ENCODE assay signal across 13 mouse cellular contexts in the genomic region with DNA sequence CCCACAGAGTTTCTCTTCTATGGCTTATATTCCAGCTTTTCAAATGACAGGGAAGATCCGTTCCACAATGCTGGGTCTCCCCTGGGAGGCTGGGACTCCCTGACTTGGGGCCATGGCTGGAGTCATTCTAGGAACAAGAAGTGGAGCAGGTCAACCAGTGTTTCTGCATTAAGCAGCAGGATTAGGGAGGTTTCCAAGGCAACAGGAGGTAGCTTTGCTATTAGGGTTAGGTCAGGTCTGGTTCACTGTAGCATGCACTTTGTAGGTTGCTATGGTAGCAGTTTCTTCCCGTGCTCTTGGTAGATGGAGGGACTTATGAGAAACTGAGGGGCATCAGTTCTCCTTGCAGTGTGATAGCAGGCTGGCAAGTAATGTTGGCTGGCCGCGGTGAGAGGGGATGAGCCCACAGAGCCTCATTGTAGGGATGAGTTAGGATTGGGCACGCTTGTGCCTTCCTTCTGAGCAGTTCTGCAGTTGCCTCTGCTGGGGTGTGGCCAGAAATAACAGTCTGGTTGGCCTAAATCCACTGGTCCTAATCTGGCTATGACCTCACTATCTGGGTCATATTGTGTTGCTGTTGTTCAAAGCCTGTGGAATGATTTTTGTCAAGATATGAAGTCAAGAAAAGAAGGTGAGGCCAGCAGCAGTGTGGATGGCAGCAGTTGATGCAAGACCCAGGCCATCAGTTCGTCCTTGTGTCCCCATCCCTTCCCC. TPM values are rescaled to one million over a fixed set of nuclear protein-coding genes. Genes with fewer than 3 reads are reported as not detected.
DNase-seq lines count a peak whose midpoint lies in the region; ATAC-seq and TF ChIP-seq lines count a peak whose summit lies in the region.
"Had no signal": no experiment of that assay in that cellular context is flagged by ENCODE, and none has a peak within 500 bp of the region (broad histone marks: within the 10 kb centered on the region; RNA-seq: fewer than 3 reads in every experiment).

No protein-coding gene starts in this region.

- no peak for TF ChIP-seq CTCF in layer of hippocampus, adult 2 months (conservative IDR thresholded peaks at IDR 0.05)

- peak overlapping the region; percentile 25; the same call in 1 of the 2 replicates for H3K27ac ChIP-seq in layer of hippocampus, adult 2 months
- H3K27ac ChIP-seq in intestine, embryonic 15.5 days: no peak overlapping the region
- H3K27ac ChIP-seq in embryonic facial prominence, embryonic 10.5 days (replicated peaks): no peak overlapping the region
- H3K27ac ChIP-seq: heart, embryonic 13.5 days; left cerebral cortex, adult 2 months had no signal

- TF ChIP-seq POLR2A in myocyte (IDR thresholded peaks at IDR 0.05; ENCODE audit: insufficient read length, low read depth): no peak

- 75% methylated on average over 6 of the region's 6 CpGs for WGBS in intestine, embryonic 15.5 days
- WGBS in embryonic facial prominence, embryonic 10.5 days: 67% methylated on average over 6 of the region's 6 CpGs

- H3K4me2 ChIP-seq in myocyte (ENCODE audit: low read depth): peak overlapping the region; percentile 43
- H3K4me2 ChIP-seq in intestine, embryonic 15.5 days (replicated peaks): no peak overlapping the region
- H3K4me2 ChIP-seq: heart, embryonic 13.5 days had no signal

- H3K4me3 ChIP-seq in layer of hippocampus, adult 2 months: no peak overlapping the region
- H3K4me3 ChIP-seq in myocyte: no peak overlapping the region
- H3K4me3 ChIP-seq in intestine, embryonic 15.5 days (replicated peaks): no peak overlapping the region
- no peak overlapping the region for H3K4me3 ChIP-seq in embryonic facial prominence, embryonic 10.5 days
- H3K4me3 ChIP-seq: heart, embryonic 13.5 days; left cerebral cortex, adult 2 months had no signal

- DNase-seq in adrenal gland, postnatal 14 days: peak; percentile 47
- no peak for DNase-seq in adrenal gland, adult 8-10 months
- DNase-seq in layer of hippocampus, adult 2 months (ENCODE audit: low spot score in 2 of 2): no peak
- no peak for DNase-seq in layer of hippocampus, adult 8-10 months (ENCODE audit: low spot score in 2 of 2)
- peak; percentile 60 to 65 for DNase-seq in cerebellum, adult 18-20 months
- no peak for DNase-seq in embryonic facial prominence, embryonic 10.5 days (ENCODE audit: low spot score)
- DNase-seq: kidney, adult 18-20 months had no signal

- peaks cover 82% of the 10 kb centered on the region for H3K79me2 ChIP-seq in myocyte (ENCODE audit: control insufficient read depth, insufficient read depth)

- no peak overlapping the region for H3K9ac ChIP-seq in intestine, embryonic 15.5 days

- H3K27me3 ChIP-seq in myocyte (ENCODE audit: control insufficient read depth, insufficient read depth, insufficient read length): no peaks in the 10 kb centered on the region
- H3K27me3 ChIP-seq in intestine, embryonic 15.5 days (replicated peaks): no peaks in the 10 kb centered on the region
- H3K27me3 ChIP-seq in embryonic facial prominence, embryonic 10.5 days (replicated peaks; ENCODE audit: low read depth, poor library complexity, severe bottlenecking): no peaks in the 10 kb centered on the region
- H3K27me3 ChIP-seq: heart, embryonic 13.5 days had no signal

- H3K36me3 ChIP-seq in myocyte (ENCODE audit: control insufficient read depth, insufficient read depth): no peaks in the 10 kb centered on the region
- H3K36me3 ChIP-seq in intestine, embryonic 15.5 days: no peaks in the 10 kb centered on the region
- peaks cover 7% of the 10 kb centered on the region for H3K36me3 ChIP-seq in embryonic facial prominence, embryonic 10.5 days (replicated peaks)

- H3K4me1 ChIP-seq in intestine, embryonic 15.5 days (replicated peaks): peaks cover 45% of the 10 kb centered on the region
- peaks cover 69% of the 10 kb centered on the region for H3K4me1 ChIP-seq in embryonic facial prominence, embryonic 10.5 days

- no peak for ATAC-seq in intestine, embryonic 15.5 days

- no peaks in the 10 kb centered on the region for H3K9me3 ChIP-seq in intestine, embryonic 15.5 days
- no peaks in the 10 kb centered on the region for H3K9me3 ChIP-seq in embryonic facial prominence, embryonic 10.5 days
- H3K9me3 ChIP-seq: heart, embryonic 13.5 days had no signal

- H3ac ChIP-seq in myocyte (ENCODE audit: control insufficient read depth, insufficient read length): no peak overlapping the region

TF ChIP-seq in myocyte, 11 proteins besides CTCF, POLR2A, EP300 and RAD21:
- TF ChIP-seq CEBPB (IDR thresholded peaks at IDR 0.05; ENCODE audit: insufficient read depth, poor library complexity, severe bottlenecking) (peak; percentile 9; the same call in 1 of the 2 replicates), MYOD1 (IDR thresholded peaks at IDR 0.05; ENCODE audit: control insufficient read depth in 1 of 3, insufficient read length in 2 of 3, low read depth in 2 of 3) (peak in 1 of 3 experiments; percentile 39), REST (IDR thresholded peaks at IDR 0.05; ENCODE audit: insufficient read depth, insufficient read length) (no peak)

RNA-seq across cellular contexts. Expression of gene Vps37c, which starts 12.6 kb away (rescaled TPM):
- total RNA-seq in adrenal gland, postnatal 14 days (2021): 19.1 and 23.6 TPM in 2 replicates
- total RNA-seq in adrenal gland, adult 8-10 months (2022): 10 to 100 TPM; 24.3 to 40.8 (median 25.3) TPM
- 10 to 100 TPM; 21.7 to 22.4 TPM for total RNA-seq in layer of hippocampus, adult 2 months (2021)
- total RNA-seq in layer of hippocampus, adult 8-10 months (2022): 10 to 100 TPM; 18.0 to 22.6 (median 20.7) TPM
- polyA plus RNA-seq in myocyte (2012; fragmentation: generic; extraction: Trizol): 30.2 TPM
- polyA plus RNA-seq in intestine, embryonic 15.5 days (2015; fragmentation: Nextera tagmentation; extraction: Ambion mirVana): 28.1 and 28.7 TPM in 2 replicates
- 37.6 and 40.8 TPM in 2 replicates for polyA plus RNA-seq in embryonic facial prominence, embryonic 10.5 days (2016; fragmentation: Nextera tagmentation; extraction: Ambion mirVana)

RNA-seq across cellular contexts. Expression of gene Pga5, which starts 23.3 kb away (rescaled TPM):
- total RNA-seq in adrenal gland, postnatal 14 days (2021): not detected in 2 replicates
- total RNA-seq in adrenal gland, adult 8-10 months (2022): not detected
- not detected for total RNA-seq in layer of hippocampus, adult 2 months (2021)
- not detected for total RNA-seq in layer of hippocampus, adult 8-10 months (2022)
- polyA plus RNA-seq in myocyte (2012; fragmentation: generic; extraction: Trizol): 0.04 TPM
- polyA plus RNA-seq in intestine, embryonic 15.5 days (2015; fragmentation: Nextera tagmentation; extraction: Ambion mirVana): 0.39 and 0.61 TPM in 2 replicates
- polyA plus RNA-seq in embryonic facial prominence, embryonic 10.5 days (2016; fragmentation: Nextera tagmentation; extraction: Ambion mirVana): not detected in 2 replicates
- total RNA-seq: left cerebral cortex, adult 2 months had no signal
- polyA plus RNA-seq: heart, embryonic 13.5 days; lung, embryonic 16.5 days; neural tube, embryonic 14.5 days had no signal

RNA-seq across cellular contexts. Expression of gene Cd5, which starts 37.6 kb away (rescaled TPM):
- total RNA-seq in adrenal gland, postnatal 14 days (2021): 1.3 and 8.7 TPM in 2 replicates
- total RNA-seq in adrenal gland, adult 8-10 months (2022): under 1 TPM in 2 of 4 experiments, not detected in 2; 0.12 to 0.27 TPM
- not detected for total RNA-seq in layer of hippocampus, adult 2 months (2021)
- total RNA-seq in layer of hippocampus, adult 8-10 months (2022): under 1 TPM in 3 of 4 experiments, not detected in 1; 0.14 to 0.59 (median 0.58) TPM
- not detected for polyA plus RNA-seq in myocyte (2012; fragmentation: generic; extraction: Trizol)
- 0.10 and 0.13 TPM in 2 replicates for polyA plus RNA-seq in intestine, embryonic 15.5 days (2015; fragmentation: Nextera tagmentation; extraction: Ambion mirVana)
- 0.15 and 0.19 TPM in 2 replicates for polyA plus RNA-seq in embryonic facial prominence, embryonic 10.5 days (2016; fragmentation: Nextera tagmentation; extraction: Ambion mirVana)

Comparison
In these comparisons a context has a peak if more than half of its experiments do, and no peak if none do; other contexts are left out.
1. DNase-seq: peak in adrenal gland, postnatal 14 days (single experiment) and cerebellum, adult 18-20 months (2 of 2); none in adrenal gland, adult 8-10 months (single experiment), layer of hippocampus, adult 2 months (0 of 2), layer of hippocampus, adult 8-10 months (0 of 2) and embryonic facial prominence, embryonic 10.5 days (single experiment).